Mouse (Mus musculus): Measurements from ENCODE around the gene Arid5b. TPM values are rescaled to one million over a fixed set of nuclear protein-coding genes. Genes with fewer than 3 reads are reported as not detected.
A peak's percentile ranks its signal among the peaks of the same experiment; 100 is the strongest.

Arid5b gene
- polyA plus RNA-seq, 1 experiment from 2014 or later = 42.7 TPM

DNA sequence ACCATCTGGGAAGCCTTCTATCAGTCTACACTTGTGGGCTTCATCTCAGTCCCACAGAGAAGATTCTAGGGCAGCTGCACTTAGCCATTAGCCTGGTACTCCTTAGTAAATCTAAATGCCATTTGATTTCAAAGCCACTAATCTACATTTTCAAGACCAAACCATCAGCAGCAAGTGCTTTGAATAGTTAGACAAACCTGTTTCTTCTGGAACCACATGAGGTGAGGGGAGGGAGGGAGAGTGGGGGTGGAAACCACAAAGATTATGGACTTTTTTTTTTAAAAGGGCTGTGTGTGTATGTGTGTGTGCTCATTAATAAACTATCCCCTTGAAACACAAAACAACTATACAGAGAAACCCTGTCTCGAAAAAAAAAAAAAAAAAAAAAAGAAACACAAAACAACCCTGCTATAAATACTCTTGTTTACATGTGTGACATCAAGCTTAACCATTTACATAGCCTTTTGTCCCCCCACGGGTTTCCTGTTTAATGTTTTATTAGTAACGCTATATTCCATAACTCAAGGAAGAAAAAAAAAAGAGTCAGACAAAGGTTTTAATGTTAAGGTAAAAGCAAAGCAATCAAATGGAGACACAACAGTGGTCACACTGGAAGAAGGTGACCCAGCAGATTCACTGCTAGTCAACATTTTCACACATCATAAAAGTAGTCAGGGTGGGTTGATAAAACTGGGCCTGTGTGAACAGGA lies 38.3 kb downstream of the Arid5b start:
- 0 out of 2 replicates have a peak, but pooled peaks have one; percentile 8 for ATAC-seq (ENCODE audit: low read depth)
- peaks cover 17% of the 10 kb centered on the region for H3K36me3 ChIP-seq (ENCODE audit: control insufficient read depth, insufficient read depth, low read length)
- WGBS = 26% methylated on average over 3 of the region's 3 CpGs

DNA sequence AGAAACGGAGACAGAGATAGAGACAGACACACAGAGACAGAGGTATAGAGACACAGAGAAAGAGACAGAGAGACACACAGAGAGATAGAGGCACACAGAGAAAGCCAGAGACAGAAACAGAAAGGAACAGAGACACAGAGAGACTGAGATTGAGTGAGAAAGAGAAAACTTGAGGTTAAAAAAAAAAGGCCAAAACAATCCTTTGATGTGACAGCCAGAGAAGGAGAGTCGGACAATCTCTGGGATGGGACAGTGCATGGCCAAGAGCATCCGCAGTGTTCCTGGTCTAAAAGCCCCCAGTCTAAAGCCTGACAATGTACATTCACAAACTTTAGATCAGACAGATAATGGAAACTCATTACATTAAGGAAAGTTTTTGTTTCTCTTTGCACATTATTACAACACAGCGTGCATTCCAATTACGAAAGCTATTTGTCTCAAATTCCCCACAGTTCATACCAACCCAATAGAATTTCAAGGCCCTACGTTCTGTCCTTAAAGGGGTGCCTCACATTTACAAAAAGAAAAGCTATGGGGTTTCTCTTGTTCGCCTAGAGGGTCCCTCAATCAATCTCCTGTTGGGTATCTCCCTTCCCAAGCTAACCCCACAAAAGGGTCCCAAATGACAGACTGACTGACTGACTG lies 39.0 kb downstream of the Arid5b start:
- peak overlapping the region; percentile 74 for H3K27ac ChIP-seq (ENCODE audit: low read length)
- no peak overlapping the region for H3K4me2 ChIP-seq (ENCODE audit: low read depth, low read length)
- peaks cover 19% of the 10 kb centered on the region for H3K36me3 ChIP-seq (ENCODE audit: control insufficient read depth, insufficient read depth, low read length)
- H3K9me3 ChIP-seq (ENCODE audit: control insufficient read depth, low read length) = no peaks in the 10 kb centered on the region
- peaks cover 30% of the 10 kb centered on the region for H3K4me1 ChIP-seq (replicated peaks; ENCODE audit: control insufficient read depth, insufficient read depth, low read length)
- ATAC-seq (ENCODE audit: low read depth) = peak; percentile 72
- no peak overlapping the region for H3K4me3 ChIP-seq (ENCODE audit: low read length)
- H3K27me3 ChIP-seq (ENCODE audit: control insufficient read depth, insufficient read depth, low read depth, low read length) = no peaks in the 10 kb centered on the region
- 56% methylated on average over 7 of the region's 7 CpGs for WGBS
- H3K9ac ChIP-seq (ENCODE audit: low read length) = no peak overlapping the region

More for the DNA sequence above, 38.3 kb downstream of the Arid5b start:
- Histone ChIP-seq H3K27ac (ENCODE audit: low read length) (peak overlapping the region; percentile 64), H3K4me3 (ENCODE audit: low read length) (no peak overlapping the region), H3K27me3 (ENCODE audit: control insufficient read depth, insufficient read depth, low read depth, low read length) (no peaks in the 10 kb centered on the region), H3K9me3 (ENCODE audit: control insufficient read depth, low read length) (no peaks in the 10 kb centered on the region), H3K9ac (ENCODE audit: low read length) (no peak overlapping the region), H3K4me1 (replicated peaks; ENCODE audit: control insufficient read depth, insufficient read depth, low read length) (peaks cover 30% of the 10 kb centered on the region), H3K4me2 (ENCODE audit: low read depth, low read length) (no peak overlapping the region)

DNA sequence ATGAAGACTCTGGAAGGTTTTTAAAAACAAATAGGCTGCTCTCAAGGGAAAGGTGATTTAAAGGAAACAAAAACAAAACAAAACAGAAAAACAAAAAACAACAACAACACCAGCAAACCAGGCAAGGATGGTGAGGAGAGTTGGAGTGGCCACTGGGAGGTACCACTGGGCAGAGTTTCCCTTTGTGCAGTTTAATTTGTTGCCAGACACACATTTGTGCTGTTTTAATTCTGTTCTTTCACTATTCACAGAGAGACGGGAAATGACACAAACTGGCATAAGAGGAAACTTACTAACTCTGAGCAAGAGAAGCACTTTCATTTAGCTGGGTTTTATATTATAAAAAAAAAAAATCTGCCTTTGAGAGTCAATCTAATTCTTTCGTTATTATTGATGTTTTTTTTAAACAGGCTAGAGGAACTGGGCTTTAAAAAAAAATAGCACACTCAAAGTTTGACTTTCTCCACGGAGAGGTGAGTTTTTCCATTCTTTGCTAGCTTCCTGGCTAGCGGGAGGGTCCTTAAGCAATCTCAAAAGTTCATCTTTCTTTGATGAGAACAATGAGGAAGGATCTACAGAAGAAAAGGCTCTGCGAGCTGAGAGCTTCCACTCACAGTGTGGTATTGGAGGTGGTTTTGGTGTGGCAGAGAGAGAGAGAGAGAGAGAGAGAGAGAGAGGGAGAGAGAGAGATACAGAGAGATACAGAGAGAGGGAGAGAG lies 39.7 kb downstream of the Arid5b start:
- no peak for ATAC-seq (ENCODE audit: low read depth)
- 35% methylated on average over 5 of the region's 5 CpGs for WGBS
- Histone ChIP-seq H3K27me3 (ENCODE audit: control insufficient read depth, insufficient read depth, low read depth, low read length) (no peaks in the 10 kb centered on the region), H3K9ac (ENCODE audit: low read length) (no peak overlapping the region), H3K9me3 (ENCODE audit: control insufficient read depth, low read length) (no peaks in the 10 kb centered on the region), H3K4me1 (replicated peaks; ENCODE audit: control insufficient read depth, insufficient read depth, low read length) (peaks cover 32% of the 10 kb centered on the region), H3K4me2 (ENCODE audit: low read depth, low read length) (0 out of 2 replicates have a peak overlapping the region, but pooled peaks have one; percentile 32), H3K27ac (ENCODE audit: low read length) (peak overlapping the region; percentile 82), H3K4me3 (ENCODE audit: low read length) (no peak overlapping the region), H3K36me3 (ENCODE audit: control insufficient read depth, insufficient read depth, low read length) (peaks cover 21% of the 10 kb centered on the region)

DNA sequence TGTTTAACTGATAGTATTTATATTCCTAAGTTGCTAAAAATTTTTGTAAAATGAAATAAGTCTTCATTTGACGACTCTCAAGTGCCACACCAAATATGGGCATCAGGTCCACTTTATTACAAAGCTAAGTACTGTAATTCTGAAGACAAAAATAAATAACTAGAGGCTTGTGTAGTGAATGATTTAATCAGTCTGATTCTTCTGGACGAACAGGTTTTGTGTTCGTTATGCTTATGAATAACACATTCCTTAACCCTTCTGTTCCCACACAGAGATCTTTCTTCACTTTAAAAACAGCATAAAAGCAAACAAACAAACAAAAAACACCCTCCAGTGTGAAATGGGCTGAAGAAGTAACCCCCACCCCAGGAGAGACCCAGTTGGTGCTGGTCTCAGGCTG lies 40.4 kb downstream of the Arid5b start:
- H3K36me3 ChIP-seq (ENCODE audit: control insufficient read depth, insufficient read depth, low read length) = peaks cover 23% of the 10 kb centered on the region
- ATAC-seq (ENCODE audit: low read depth) = peak; percentile 21; the same call in 1 of the 2 replicates
- no peak overlapping the region for H3K4me2 ChIP-seq (ENCODE audit: low read depth, low read length)
- peaks cover 32% of the 10 kb centered on the region for H3K4me1 ChIP-seq (replicated peaks; ENCODE audit: control insufficient read depth, insufficient read depth, low read length)
- 27% methylated on average over 3 of the region's 3 CpGs for WGBS
- no peak overlapping the region for H3K4me3 ChIP-seq (ENCODE audit: low read length)
- no peak overlapping the region for H3K9ac ChIP-seq (ENCODE audit: low read length)
- H3K9me3 ChIP-seq (ENCODE audit: control insufficient read depth, low read length) = no peaks in the 10 kb centered on the region
- H3K27me3 ChIP-seq (ENCODE audit: control insufficient read depth, insufficient read depth, low read depth, low read length) = no peaks in the 10 kb centered on the region
- peak overlapping the region; percentile 82 for H3K27ac ChIP-seq (ENCODE audit: low read length)

DNA sequence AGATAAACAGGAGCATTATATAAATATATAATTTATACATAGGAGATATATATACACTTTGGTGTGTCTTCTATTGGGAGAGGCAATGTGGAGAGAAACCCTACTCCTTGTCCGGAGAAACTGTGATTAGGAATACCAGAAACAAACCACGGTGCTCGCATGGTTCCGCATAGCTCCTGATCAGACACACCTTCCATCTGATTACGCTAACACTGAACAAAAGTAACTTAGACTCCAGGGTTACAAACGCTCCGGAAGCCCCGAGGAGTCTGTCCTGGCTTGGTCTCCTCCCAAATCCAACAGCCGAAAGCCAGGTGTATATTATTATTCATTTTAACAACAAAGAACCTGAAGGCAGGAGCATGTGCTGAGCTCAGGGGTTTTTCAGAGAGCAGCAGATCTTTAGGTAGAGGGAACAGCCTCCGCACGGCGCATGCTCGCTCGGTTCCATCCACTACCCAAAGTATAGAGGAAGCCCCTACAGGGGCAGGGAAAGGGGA lies 41.5 kb downstream of the Arid5b start:
- H3K4me3 ChIP-seq (ENCODE audit: low read length) = no peak overlapping the region
- no peak overlapping the region for H3K9ac ChIP-seq (ENCODE audit: low read length)
- H3K9me3 ChIP-seq (ENCODE audit: control insufficient read depth, low read length) = no peaks in the 10 kb centered on the region
- H3K27ac ChIP-seq (ENCODE audit: low read length) = peak overlapping the region; percentile 50; the same call in 1 of the 2 replicates
- no peak overlapping the region for H3K4me2 ChIP-seq (ENCODE audit: low read depth, low read length)
- no peaks in the 10 kb centered on the region for H3K27me3 ChIP-seq (ENCODE audit: control insufficient read depth, insufficient read depth, low read depth, low read length)
- peaks cover 16% of the 10 kb centered on the region for H3K36me3 ChIP-seq (ENCODE audit: control insufficient read depth, insufficient read depth, low read length)
- no peak for ATAC-seq (ENCODE audit: low read depth)
- H3K4me1 ChIP-seq (replicated peaks; ENCODE audit: control insufficient read depth, insufficient read depth, low read length) = peaks cover 35% of the 10 kb centered on the region
- 74% methylated on average over 14 of the region's 14 CpGs for WGBS

DNA sequence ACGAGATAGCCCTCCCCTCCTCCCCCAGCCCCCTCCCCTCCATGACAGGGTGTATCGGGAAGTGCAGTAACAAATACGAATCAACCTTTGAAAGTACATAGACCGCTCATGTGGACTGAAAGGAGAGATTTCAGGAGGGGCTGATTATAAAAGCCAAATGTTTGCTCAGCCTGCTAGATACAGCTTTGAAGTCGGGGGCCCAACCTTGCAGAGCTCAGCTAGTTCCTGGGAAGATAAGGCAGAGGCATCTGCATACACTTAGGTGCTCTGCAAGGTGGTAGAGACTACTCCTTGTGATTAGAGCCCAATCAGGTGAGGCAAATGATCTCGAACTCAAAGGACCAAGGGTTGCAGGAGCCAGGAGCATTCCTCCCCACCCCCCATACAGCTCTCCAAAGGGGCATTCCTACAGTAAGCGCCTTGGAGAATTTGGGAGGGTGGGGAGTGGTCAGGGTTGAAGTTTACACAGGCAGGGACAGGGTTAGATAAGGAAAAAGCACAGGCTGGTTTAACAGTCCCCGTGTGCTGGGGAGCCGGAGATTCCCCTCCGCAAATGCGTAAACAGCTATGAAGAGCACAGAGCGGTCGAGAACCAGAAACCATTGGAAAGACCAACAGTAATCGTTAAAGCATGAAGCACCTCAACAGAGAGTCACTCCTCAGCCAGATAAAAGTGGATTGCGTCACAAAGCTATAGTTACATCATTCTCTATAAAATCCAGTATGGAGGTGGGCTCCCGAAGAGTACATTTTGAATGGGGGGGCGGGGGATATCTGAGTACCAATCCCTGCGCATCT lies 47.0 kb downstream of the Arid5b start:
- Histone ChIP-seq H3K27ac (ENCODE audit: low read length) (peak overlapping the region; percentile 66), H3K36me3 (ENCODE audit: control insufficient read depth, insufficient read depth, low read length) (peaks cover 10% of the 10 kb centered on the region), H3K4me2 (ENCODE audit: low read depth, low read length) (peak overlapping the region; percentile 19), H3K27me3 (ENCODE audit: control insufficient read depth, insufficient read depth, low read depth, low read length) (no peaks in the 10 kb centered on the region), H3K9ac (ENCODE audit: low read length) (no peak overlapping the region), H3K4me3 (ENCODE audit: low read length) (no peak overlapping the region), H3K4me1 (replicated peaks; ENCODE audit: control insufficient read depth, insufficient read depth, low read length) (peaks cover 14% of the 10 kb centered on the region; the same call in 1 of the 2 replicates), H3K9me3 (ENCODE audit: control insufficient read depth, low read length) (no peaks in the 10 kb centered on the region)
- 36% methylated on average over 18 of the region's 18 CpGs for WGBS
- peak; percentile 91 for ATAC-seq (ENCODE audit: low read depth)

DNA sequence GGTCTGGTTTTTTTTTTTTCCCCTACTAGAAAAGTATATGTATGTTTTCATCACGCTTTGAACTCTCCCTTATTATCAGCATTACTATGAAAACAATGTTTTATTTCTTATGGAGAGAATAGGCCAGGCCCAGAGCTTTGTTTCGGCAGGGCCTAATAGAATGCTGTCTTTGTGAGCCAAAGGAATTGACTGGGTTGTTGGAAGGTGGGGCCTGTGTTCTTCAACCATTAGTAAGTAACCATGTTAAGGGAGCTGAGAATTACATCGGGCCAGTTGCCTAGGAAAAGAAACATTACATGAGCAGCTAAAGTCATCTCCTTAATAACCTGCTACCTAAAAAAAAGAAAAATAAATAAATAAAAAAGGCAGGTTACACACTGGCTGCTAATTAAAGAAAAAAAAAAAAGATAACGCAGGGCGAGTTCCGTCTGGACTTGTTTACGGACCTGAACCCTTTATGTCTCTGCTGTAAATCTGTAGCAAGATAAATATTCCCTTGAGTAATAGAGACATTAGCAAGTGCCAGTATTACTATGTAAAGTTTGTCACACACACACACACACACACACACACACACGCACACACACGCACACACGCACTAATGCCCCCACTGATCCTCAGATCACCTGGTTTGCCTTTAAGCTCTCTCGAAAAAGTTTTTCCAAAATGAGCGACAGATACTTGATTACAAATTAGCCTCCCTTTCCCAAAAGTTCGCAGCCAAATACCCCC lies 47.7 kb downstream of the Arid5b start:
- H3K4me3 ChIP-seq (ENCODE audit: low read length) = no peak overlapping the region
- no peak overlapping the region for H3K9ac ChIP-seq (ENCODE audit: low read length)
- peaks cover 14% of the 10 kb centered on the region; the same call in 1 of the 2 replicates for H3K4me1 ChIP-seq (replicated peaks; ENCODE audit: control insufficient read depth, insufficient read depth, low read length)
- H3K9me3 ChIP-seq (ENCODE audit: control insufficient read depth, low read length) = no peaks in the 10 kb centered on the region
- ATAC-seq (ENCODE audit: low read depth) = no peak
- H3K27me3 ChIP-seq (ENCODE audit: control insufficient read depth, insufficient read depth, low read depth, low read length) = no peaks in the 10 kb centered on the region
- peak overlapping the region; percentile 66 for H3K27ac ChIP-seq (ENCODE audit: low read length)
- 46% methylated on average over 13 of the region's 13 CpGs for WGBS
- H3K4me2 ChIP-seq (ENCODE audit: low read depth, low read length) = peak overlapping the region; percentile 19
- peaks cover 10% of the 10 kb centered on the region for H3K36me3 ChIP-seq (ENCODE audit: control insufficient read depth, insufficient read depth, low read length)
